Mouse (Mus musculus): ENCODE data around the gene Tra2a.

DNA sequence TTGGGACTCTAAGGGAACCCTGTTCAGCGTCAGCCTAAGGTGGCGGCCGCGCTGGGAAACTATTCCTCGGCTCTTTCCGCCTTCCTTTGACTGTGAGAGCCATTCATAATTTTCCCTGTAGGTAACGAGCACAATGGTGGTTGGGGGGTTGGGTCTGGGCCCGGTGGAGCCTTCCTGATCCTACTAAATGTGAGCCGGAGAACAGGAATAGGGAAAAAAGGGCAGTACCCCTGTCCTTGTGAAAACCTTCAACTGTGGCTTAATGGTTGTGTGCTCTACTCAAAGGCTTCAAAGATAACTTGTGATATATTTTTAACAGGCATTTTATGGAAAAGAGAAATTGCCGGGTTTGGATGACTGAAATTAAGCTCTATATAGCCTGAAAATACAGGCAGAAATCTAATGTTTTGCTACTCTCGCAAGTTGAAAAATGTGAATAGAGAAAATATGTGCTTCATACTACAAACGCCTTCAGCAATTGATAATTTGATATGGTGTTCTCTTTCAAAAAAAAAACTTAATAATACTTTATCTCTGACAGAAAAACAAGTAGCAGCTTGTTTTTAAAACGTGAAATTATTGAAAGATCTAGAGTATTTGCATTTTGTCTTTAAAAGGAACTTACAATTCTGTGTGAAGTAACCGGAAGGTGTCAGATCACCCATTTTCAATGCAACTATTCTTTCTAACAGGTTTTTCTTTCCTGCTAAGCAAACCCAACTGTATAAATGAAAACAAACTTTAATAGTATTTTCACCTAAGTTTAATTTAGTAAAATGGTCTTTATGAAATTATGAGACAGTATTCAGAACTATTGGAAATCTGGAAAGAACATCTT, 47.9 kb downstream of the Tra2a start:
- TF ChIP-seq TAL1 (IDR thresholded peaks at IDR 0.05; ENCODE audit: low read length) (no peak), GATA1 (IDR thresholded peaks at IDR 0.05; ENCODE audit: low read length) (no peak)

All from erythroblast, embryonic 14.5 days (primary cell).